Mouse (Mus musculus): ENCODE measurements around the gene Tmem183a. TPM values are rescaled to one million over a fixed set of nuclear protein-coding genes. Genes with fewer than 3 reads are reported as not detected.

Gene Tmem183a
- polyA plus RNA-seq, 1 experiment from 2014 or later: 134 TPM

- Histone ChIP-seq H3K27me3 (ENCODE audit: control insufficient read depth, insufficient read depth, low read length) (no peaks in the 10 kb centered on the region), H3K4me1 (replicated peaks; ENCODE audit: control insufficient read depth, insufficient read depth, low read length) (peaks cover 8% of the 10 kb centered on the region; the same call in 1 of the 2 replicates), H3K27ac (no peak overlapping the region), H3K9me3 (ENCODE audit: control insufficient read depth, low read length) (no peaks in the 10 kb centered on the region), H3K9ac (no peak overlapping the region), H3K4me3 (replicated peaks; ENCODE audit: low read length) (no peak overlapping the region), H3K36me3 (replicated peaks; ENCODE audit: control insufficient read depth, insufficient read depth) (no peaks in the 10 kb centered on the region), H3K4me2 (replicated peaks) (no peak overlapping the region)
- no peak for ATAC-seq (ENCODE audit: low FRiP score)
- no peak for DNase-seq (ENCODE audit: low spot score)
- WGBS: 91% methylated on average over 18 of the region's 18 CpGs
These were observed 21.8 kb downstream of the Tmem183a start for GRCm38 (mm10) chr1:134339757-134340619.

- Histone ChIP-seq H3K4me3 (replicated peaks; ENCODE audit: low read length) (no peak overlapping the region), H3K36me3 (replicated peaks; ENCODE audit: control insufficient read depth, insufficient read depth) (no peaks in the 10 kb centered on the region), H3K27me3 (ENCODE audit: control insufficient read depth, insufficient read depth, low read length) (no peaks in the 10 kb centered on the region), H3K4me2 (replicated peaks) (no peak overlapping the region), H3K4me1 (replicated peaks; ENCODE audit: control insufficient read depth, insufficient read depth, low read length) (peaks cover 11% of the 10 kb centered on the region; the same call in 1 of the 2 replicates), H3K9me3 (ENCODE audit: control insufficient read depth, low read length) (no peaks in the 10 kb centered on the region), H3K9ac (no peak overlapping the region), H3K27ac (no peak overlapping the region)
- DNase-seq (ENCODE audit: low spot score) (no peak), ATAC-seq (ENCODE audit: low FRiP score) (no peak)
- 97% methylated on average over 7 of the region's 7 CpGs for WGBS
These were observed 22.6 kb downstream of the Tmem183a start for GRCm38 (mm10) chr1:134339162-134339561.

- H3K36me3 ChIP-seq (replicated peaks; ENCODE audit: control insufficient read depth, insufficient read depth): no peaks in the 10 kb centered on the region
- DNase-seq (ENCODE audit: low spot score): no peak
- H3K4me2 ChIP-seq (replicated peaks): no peak overlapping the region
- H3K9ac ChIP-seq: no peak overlapping the region
- no peaks in the 10 kb centered on the region for H3K9me3 ChIP-seq (ENCODE audit: control insufficient read depth, low read length)
- H3K27me3 ChIP-seq (ENCODE audit: control insufficient read depth, insufficient read depth, low read length): no peaks in the 10 kb centered on the region
- H3K4me1 ChIP-seq (replicated peaks; ENCODE audit: control insufficient read depth, insufficient read depth, low read length): 0 out of 2 replicates have a peak, but pooled peaks cover 3% of the 10 kb centered on the region
- ATAC-seq (ENCODE audit: low FRiP score): no peak
- H3K4me3 ChIP-seq (replicated peaks; ENCODE audit: low read length): no peak overlapping the region
- 83% methylated on average over 11 of the region's 11 CpGs for WGBS
- H3K27ac ChIP-seq: no peak overlapping the region
These were observed 24.6 kb downstream of the Tmem183a start for GRCm38 (mm10) chr1:134336958-134337710.

GRCm38 (mm10) chr1:134335924-134336810 is 25.6 kb downstream of the Tmem183a start:
- ATAC-seq (ENCODE audit: low FRiP score) (no peak), DNase-seq (ENCODE audit: low spot score) (no peak)
- Histone ChIP-seq H3K4me2 (replicated peaks) (no peak overlapping the region), H3K9ac (no peak overlapping the region), H3K9me3 (ENCODE audit: control insufficient read depth, low read length) (no peaks in the 10 kb centered on the region), H3K4me1 (replicated peaks; ENCODE audit: control insufficient read depth, insufficient read depth, low read length) (0 out of 2 replicates have a peak, but pooled peaks cover 3% of the 10 kb centered on the region), H3K4me3 (replicated peaks; ENCODE audit: low read length) (no peak overlapping the region), H3K27ac (no peak overlapping the region), H3K36me3 (replicated peaks; ENCODE audit: control insufficient read depth, insufficient read depth) (no peaks in the 10 kb centered on the region), H3K27me3 (ENCODE audit: control insufficient read depth, insufficient read depth, low read length) (no peaks in the 10 kb centered on the region)
- 85% methylated on average over 12 of the region's 12 CpGs for WGBS

- WGBS: 83% methylated on average over 13 of the region's 13 CpGs
- H3K36me3 ChIP-seq (replicated peaks; ENCODE audit: control insufficient read depth, insufficient read depth): no peaks in the 10 kb centered on the region
- ATAC-seq (ENCODE audit: low FRiP score): no peak
- H3K27ac ChIP-seq: no peak overlapping the region
- no peak overlapping the region for H3K4me2 ChIP-seq (replicated peaks)
- no peak overlapping the region for H3K4me3 ChIP-seq (replicated peaks; ENCODE audit: low read length)
- H3K9me3 ChIP-seq (ENCODE audit: control insufficient read depth, low read length): no peaks in the 10 kb centered on the region
- H3K9ac ChIP-seq: no peak overlapping the region
- 0 out of 2 replicates have a peak, but pooled peaks cover 3% of the 10 kb centered on the region for H3K4me1 ChIP-seq (replicated peaks; ENCODE audit: control insufficient read depth, insufficient read depth, low read length)
- H3K27me3 ChIP-seq (ENCODE audit: control insufficient read depth, insufficient read depth, low read length): no peaks in the 10 kb centered on the region
- DNase-seq (ENCODE audit: low spot score): no peak
These were observed 26.4 kb downstream of the Tmem183a start for GRCm38 (mm10) chr1:134335211-134335923.

GRCm38 (mm10) chr1:134334111-134334827 is 27.5 kb downstream of the Tmem183a start:
- H3K4me3 ChIP-seq (replicated peaks; ENCODE audit: low read length): no peak overlapping the region
- no peaks in the 10 kb centered on the region for H3K36me3 ChIP-seq (replicated peaks; ENCODE audit: control insufficient read depth, insufficient read depth)
- H3K27ac ChIP-seq: no peak overlapping the region
- DNase-seq (ENCODE audit: low spot score) (no peak), ATAC-seq (ENCODE audit: low FRiP score) (no peak)
- no peaks in the 10 kb centered on the region for H3K9me3 ChIP-seq (ENCODE audit: control insufficient read depth, low read length)
- no peak overlapping the region for H3K9ac ChIP-seq
- no peak overlapping the region for H3K4me2 ChIP-seq (replicated peaks)
- H3K4me1 ChIP-seq (replicated peaks; ENCODE audit: control insufficient read depth, insufficient read depth, low read length): 0 out of 2 replicates have a peak, but pooled peaks cover 3% of the 10 kb centered on the region
- no peaks in the 10 kb centered on the region for H3K27me3 ChIP-seq (ENCODE audit: control insufficient read depth, insufficient read depth, low read length)
- WGBS: 87% methylated on average over 7 of the region's 7 CpGs

- DNase-seq (ENCODE audit: low spot score) (no peak), ATAC-seq (ENCODE audit: low FRiP score) (no peak)
- no peak overlapping the region for H3K4me2 ChIP-seq (replicated peaks)
- H3K36me3 ChIP-seq (replicated peaks; ENCODE audit: control insufficient read depth, insufficient read depth): no peaks in the 10 kb centered on the region
- 82% methylated on average over 10 of the region's 10 CpGs for WGBS
- H3K9ac ChIP-seq: no peak overlapping the region
- no peaks in the 10 kb centered on the region for H3K9me3 ChIP-seq (ENCODE audit: control insufficient read depth, low read length)
- no peak overlapping the region for H3K4me3 ChIP-seq (replicated peaks; ENCODE audit: low read length)
- H3K4me1 ChIP-seq (replicated peaks; ENCODE audit: control insufficient read depth, insufficient read depth, low read length): 0 out of 2 replicates have a peak, but pooled peaks cover 3% of the 10 kb centered on the region
- no peaks in the 10 kb centered on the region for H3K27me3 ChIP-seq (ENCODE audit: control insufficient read depth, insufficient read depth, low read length)
- H3K27ac ChIP-seq: no peak overlapping the region
These were observed 28.2 kb downstream of the Tmem183a start for GRCm38 (mm10) chr1:134333371-134334110.

Measured in hindbrain, embryonic 14.5 days (tissue).